Mouse (Mus musculus) stomach, embryonic 16.5 days (tissue): ENCODE data around the gene Pacrg. TPM values are rescaled to one million over a fixed set of nuclear protein-coding genes. Genes with fewer than 3 reads are reported as not detected.
A peak's percentile ranks its signal among the peaks of the same experiment; 100 is the strongest.

ENCODE experiments used
- ATAC-seq: fragments of 200-750 bp; cut with Nextera tagmentation; 2 replicates; pipeline ENCODE4 v1.8.0; 2017; ENCODE audit warnings: moderate number of reproducible peaks, moderate TSS enrichment; ENCODE audit not compliant: insufficient read depth, low FRiP score
- H3K27ac ChIP-seq: fragments of 300-500 bp; sonication (generic); 2 replicates; pipeline ENCODE4 v1.5.1; 2014; ENCODE audit warnings: low read length
- H3K27me3 ChIP-seq: fragments of 300-500 bp; sonication (generic); 2 replicates; pipeline ENCODE4 v1.6.1; 2014; ENCODE audit warnings: low read length, control low read depth, mixed read lengths; ENCODE audit not compliant: control insufficient read depth, insufficient read depth
- H3K36me3 ChIP-seq: fragments of 300-500 bp; sonication (generic); 2 replicates; pipeline ENCODE4 v1.6.1; 2014; ENCODE audit warnings: low read length; ENCODE audit not compliant: control insufficient read depth, insufficient read depth
- H3K4me1 ChIP-seq: fragments of 300-500 bp; sonication (generic); 2 replicates; pipeline ENCODE4 v1.6.1; 2014; ENCODE audit warnings: low read length, control low read depth, mixed read lengths; ENCODE audit not compliant: control insufficient read depth, insufficient read depth
- H3K4me2 ChIP-seq: fragments of 300-500 bp; sonication (generic); 2 replicates; pipeline ENCODE4 v1.6.1; 2014; ENCODE audit warnings: low read depth, low read length, mixed read lengths
- H3K4me3 ChIP-seq: fragments of 300-500 bp; sonication (generic); replicated peaks from 2 replicates; pipeline ENCODE4 v1.5.1; 2014; ENCODE audit warnings: mild to moderate bottlenecking, low read length
- H3K9ac ChIP-seq: fragments of 300-500 bp; sonication (generic); 2 replicates; pipeline ENCODE4 v1.6.1; 2014; ENCODE audit warnings: low read length
- H3K9me3 ChIP-seq: fragments of 300-500 bp; sonication (generic); replicated peaks from 2 replicates; pipeline ENCODE4 v1.6.1; 2016; ENCODE audit warnings: low read length, control low read depth; ENCODE audit not compliant: control insufficient read depth
- WGBS: fragments of 180-500 bp; shearing (Covaris S2); extraction: QIAGEN DNeasy Blood & Tissue Kit; methylation state at CpG from one replicate; pipeline ENCODE4 v1.1.7; 2014; 5-methylcytosine and 5-hydroxymethylcytosine counted together
- polyA plus RNA-seq: library from polyadenylated mRNA; unstranded; fragments of >200 nt; fragmentation: Nextera tagmentation; extraction: Ambion mirVana; gene quantifications from 2 replicates; pipeline ENCODE4 v1.2.1, GENCODE M21; 2015

Gene Pacrg
- polyA plus RNA-seq, 1 experiment from 2014 or later = 1.8 TPM

DNA sequence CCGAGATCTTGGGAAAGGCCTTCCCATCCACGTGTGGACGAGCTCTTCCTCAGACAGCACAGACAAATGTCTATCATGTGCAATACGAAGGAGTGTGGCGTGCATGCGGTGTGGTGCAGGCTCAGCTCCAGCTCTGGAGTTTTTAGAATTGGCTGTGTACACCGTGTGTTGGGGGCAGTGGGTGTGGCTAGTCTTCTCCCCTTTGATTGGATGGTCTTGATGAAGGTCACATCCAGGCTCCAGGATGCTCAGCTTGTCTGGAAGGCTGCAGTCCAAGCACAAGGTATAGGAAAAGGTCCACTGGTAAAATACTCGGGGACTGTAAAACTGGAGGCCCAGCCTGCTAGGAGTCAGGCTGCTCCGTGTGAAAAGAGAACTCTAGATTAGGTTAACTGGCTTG, 450.4 kb downstream of the Pacrg start:
- ATAC-seq = no peak
- Histone ChIP-seq H3K27ac (0 out of 2 replicates have a peak overlapping the region, but pooled peaks have one; percentile 47), H3K9me3 (no peaks in the 10 kb centered on the region), H3K4me3 (no peak overlapping the region), H3K9ac (no peak overlapping the region), H3K4me2 (no peak overlapping the region), H3K27me3 (no peaks in the 10 kb centered on the region), H3K4me1 (no peaks in the 10 kb centered on the region), H3K36me3 (no peaks in the 10 kb centered on the region)
- WGBS = 76% methylated on average over 9 of the region's 9 CpGs

DNA sequence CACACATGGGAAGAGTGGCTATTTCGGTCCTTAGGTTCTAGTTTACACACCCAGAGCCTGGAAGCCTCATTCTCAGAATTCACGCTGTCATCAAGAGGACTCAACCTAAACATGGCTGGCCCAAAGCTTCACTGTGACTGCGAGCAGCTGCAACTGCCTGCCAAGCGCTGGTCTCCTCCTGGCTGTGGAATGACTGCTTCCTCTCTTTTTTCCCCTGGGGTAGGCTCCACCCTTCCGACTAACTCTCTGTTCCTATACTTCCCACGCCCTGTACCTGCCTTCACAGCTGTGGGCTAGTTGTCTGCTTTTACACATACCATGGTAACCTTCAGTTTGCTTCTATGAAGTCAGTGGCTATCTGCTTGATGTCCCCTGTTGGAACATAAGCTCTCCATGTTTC, 453.6 kb downstream of the Pacrg start:
- no peaks in the 10 kb centered on the region for H3K36me3 ChIP-seq
- no peak overlapping the region for H3K9ac ChIP-seq
- H3K9me3 ChIP-seq = no peaks in the 10 kb centered on the region
- H3K4me2 ChIP-seq = no peak overlapping the region
- H3K27ac ChIP-seq = no peak overlapping the region
- H3K4me1 ChIP-seq = no peaks in the 10 kb centered on the region
- no peak overlapping the region for H3K4me3 ChIP-seq
- no peaks in the 10 kb centered on the region for H3K27me3 ChIP-seq
- WGBS = 63% methylated on average over 6 of the region's 6 CpGs
- ATAC-seq = no peak

DNA sequence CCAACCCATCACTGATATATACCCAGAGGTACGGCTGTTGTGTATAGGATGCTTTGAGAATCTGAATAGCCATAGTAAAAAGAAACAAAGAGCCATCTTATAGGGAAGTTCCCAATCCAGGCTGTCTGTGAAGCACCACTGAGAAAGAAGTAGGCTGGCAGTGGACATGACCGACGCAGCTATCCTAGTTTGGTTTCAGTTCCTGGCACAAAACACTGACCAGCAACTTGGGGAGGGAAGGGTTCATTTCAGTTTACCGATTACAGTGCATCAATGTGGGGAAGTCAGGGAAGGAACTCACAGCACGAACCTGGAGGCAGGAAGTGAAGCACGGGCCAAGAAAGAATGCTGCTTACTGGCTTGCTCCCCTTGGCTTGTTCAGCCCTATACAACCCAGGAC, 456.7 kb downstream of the Pacrg start:
- no peak for ATAC-seq
- 74% methylated on average over 6 of the region's 6 CpGs for WGBS

DNA sequence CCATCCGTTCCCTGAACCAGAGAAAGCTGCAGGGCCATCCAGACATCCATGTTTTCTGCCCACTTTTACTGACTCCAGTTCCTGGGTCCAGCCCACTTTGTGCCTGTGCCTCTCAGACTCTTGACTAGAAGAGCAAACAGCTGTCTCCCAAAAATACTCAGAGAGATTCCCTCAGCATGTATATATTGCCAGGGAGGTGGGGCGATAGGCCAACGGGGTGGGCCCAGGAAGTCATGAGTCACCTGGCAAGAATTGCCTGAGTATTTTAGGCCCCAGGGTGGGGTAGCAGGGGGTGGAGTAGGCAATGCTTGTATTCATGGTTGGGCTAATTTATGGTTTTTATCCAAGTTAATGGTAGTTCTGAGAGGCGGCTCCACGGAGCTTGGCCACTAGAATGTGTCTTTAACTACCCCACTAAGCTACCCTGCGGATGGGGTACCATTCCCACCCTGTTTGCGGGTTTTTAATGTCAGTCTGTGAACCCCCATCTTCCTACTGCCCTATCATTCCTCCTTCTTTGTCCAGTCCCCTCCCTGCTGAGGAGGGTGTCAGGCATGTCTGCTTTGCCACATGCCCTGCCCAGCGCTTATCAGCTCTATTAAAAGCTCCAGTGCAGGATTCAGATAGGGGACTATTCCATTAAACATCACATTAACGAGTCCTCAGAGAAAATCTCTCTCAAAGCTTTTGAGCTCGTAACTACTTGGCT, 461.5 kb downstream of the Pacrg start:
- no peak overlapping the region for H3K4me3 ChIP-seq
- no peaks in the 10 kb centered on the region for H3K36me3 ChIP-seq
- no peaks in the 10 kb centered on the region for H3K9me3 ChIP-seq
- 67% methylated on average over 10 of the region's 10 CpGs for WGBS
- ATAC-seq = peak; percentile 69; the same call in 1 of the 2 replicates
- H3K9ac ChIP-seq = no peak overlapping the region
- 0 out of 2 replicates have a peak overlapping the region, but pooled peaks have one; percentile 33 for H3K27ac ChIP-seq
- H3K27me3 ChIP-seq = no peaks in the 10 kb centered on the region
- H3K4me1 ChIP-seq = 0 out of 2 replicates have a peak, but pooled peaks cover 4% of the 10 kb centered on the region
- H3K4me2 ChIP-seq = no peak overlapping the region

More for the DNA sequence above, 456.7 kb downstream of the Pacrg start:
- Histone ChIP-seq H3K4me3 (no peak overlapping the region), H3K27ac (no peak overlapping the region), H3K9ac (no peak overlapping the region), H3K36me3 (no peaks in the 10 kb centered on the region), H3K4me1 (0 out of 2 replicates have a peak, but pooled peaks cover 2% of the 10 kb centered on the region), H3K27me3 (no peaks in the 10 kb centered on the region), H3K4me2 (no peak overlapping the region), H3K9me3 (no peaks in the 10 kb centered on the region)

DNA sequence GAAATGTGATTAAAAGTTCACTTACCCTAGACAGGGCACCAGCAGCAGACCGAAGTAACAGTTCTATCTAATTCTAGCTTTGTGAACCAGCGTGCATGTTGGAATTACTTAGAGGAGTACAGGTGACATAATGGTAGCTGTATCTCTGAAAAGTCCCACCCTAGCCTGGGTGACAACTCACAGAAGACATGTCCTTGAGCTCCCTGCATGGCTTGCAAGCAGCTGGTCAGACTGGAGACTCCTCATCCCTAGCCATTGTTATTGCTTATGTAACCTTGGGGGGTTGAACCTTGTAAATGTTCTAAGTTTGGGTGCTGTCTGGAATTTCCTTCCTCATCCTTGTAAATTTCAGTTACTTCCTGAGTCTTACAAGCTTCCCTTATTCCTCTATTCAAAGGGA, 462.5 kb downstream of the Pacrg start:
- Histone ChIP-seq H3K9ac (no peak overlapping the region), H3K9me3 (no peaks in the 10 kb centered on the region), H3K27me3 (no peaks in the 10 kb centered on the region), H3K4me2 (no peak overlapping the region), H3K36me3 (no peaks in the 10 kb centered on the region), H3K4me3 (no peak overlapping the region), H3K4me1 (0 out of 2 replicates have a peak, but pooled peaks cover 4% of the 10 kb centered on the region), H3K27ac (no peak overlapping the region)
- 94% methylated on average over 2 of the region's 2 CpGs for WGBS
- ATAC-seq = no peak

DNA sequence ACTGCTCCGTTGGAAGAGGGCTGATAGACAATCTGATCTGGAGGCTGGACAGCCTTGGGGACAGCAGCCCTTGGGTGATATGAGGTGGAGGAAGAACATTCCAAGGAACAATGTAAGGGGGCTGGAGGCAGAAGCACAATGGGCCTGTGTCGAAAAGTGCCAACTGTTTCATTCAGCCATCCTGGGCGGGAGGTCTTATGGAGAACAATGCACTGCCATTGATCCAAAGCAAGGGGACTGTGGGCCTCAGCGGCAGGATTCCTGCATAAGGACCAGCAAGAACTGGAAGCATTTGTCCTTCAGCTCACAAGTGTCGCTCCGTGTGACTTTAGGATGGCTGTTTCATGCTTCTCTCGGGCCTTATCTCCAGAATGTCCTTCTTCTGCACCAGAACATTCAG, 465.8 kb downstream of the Pacrg start:
- Histone ChIP-seq H3K4me3 (no peak overlapping the region), H3K27ac (no peak overlapping the region), H3K27me3 (no peaks in the 10 kb centered on the region), H3K4me2 (no peak overlapping the region), H3K9ac (no peak overlapping the region), H3K9me3 (no peaks in the 10 kb centered on the region), H3K36me3 (no peaks in the 10 kb centered on the region), H3K4me1 (0 out of 2 replicates have a peak, but pooled peaks cover 4% of the 10 kb centered on the region)
- WGBS = 66% methylated on average over 7 of the region's 7 CpGs
- ATAC-seq = no peak

DNA sequence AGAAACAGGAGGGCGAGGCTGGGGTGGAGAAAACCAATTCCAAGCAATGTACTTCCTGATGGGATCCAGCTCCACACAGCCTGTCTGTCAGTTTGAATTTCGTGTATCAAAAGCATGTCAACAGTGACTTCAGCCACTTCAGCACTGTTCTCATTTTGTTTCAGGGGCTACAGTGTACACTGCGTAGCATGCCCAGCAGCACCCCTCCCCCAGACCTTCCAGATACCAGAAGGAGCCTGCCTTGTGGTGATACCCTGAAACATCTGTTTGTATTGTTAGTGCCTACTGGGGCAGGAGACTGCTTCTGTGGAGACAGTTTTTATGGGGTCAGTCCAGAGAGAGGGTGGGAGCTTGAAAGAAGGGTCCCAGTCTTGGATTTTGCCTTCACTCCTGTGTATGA, 466.4 kb downstream of the Pacrg start:
- H3K27me3 ChIP-seq = no peaks in the 10 kb centered on the region
- no peak overlapping the region for H3K9ac ChIP-seq
- H3K4me3 ChIP-seq = no peak overlapping the region
- ATAC-seq = no peak
- no peak overlapping the region for H3K4me2 ChIP-seq
- 67% methylated on average over 3 of the region's 3 CpGs for WGBS
- no peak overlapping the region for H3K27ac ChIP-seq
- no peaks in the 10 kb centered on the region for H3K36me3 ChIP-seq
- no peaks in the 10 kb centered on the region for H3K9me3 ChIP-seq
- H3K4me1 ChIP-seq = 0 out of 2 replicates have a peak, but pooled peaks cover 4% of the 10 kb centered on the region

DNA sequence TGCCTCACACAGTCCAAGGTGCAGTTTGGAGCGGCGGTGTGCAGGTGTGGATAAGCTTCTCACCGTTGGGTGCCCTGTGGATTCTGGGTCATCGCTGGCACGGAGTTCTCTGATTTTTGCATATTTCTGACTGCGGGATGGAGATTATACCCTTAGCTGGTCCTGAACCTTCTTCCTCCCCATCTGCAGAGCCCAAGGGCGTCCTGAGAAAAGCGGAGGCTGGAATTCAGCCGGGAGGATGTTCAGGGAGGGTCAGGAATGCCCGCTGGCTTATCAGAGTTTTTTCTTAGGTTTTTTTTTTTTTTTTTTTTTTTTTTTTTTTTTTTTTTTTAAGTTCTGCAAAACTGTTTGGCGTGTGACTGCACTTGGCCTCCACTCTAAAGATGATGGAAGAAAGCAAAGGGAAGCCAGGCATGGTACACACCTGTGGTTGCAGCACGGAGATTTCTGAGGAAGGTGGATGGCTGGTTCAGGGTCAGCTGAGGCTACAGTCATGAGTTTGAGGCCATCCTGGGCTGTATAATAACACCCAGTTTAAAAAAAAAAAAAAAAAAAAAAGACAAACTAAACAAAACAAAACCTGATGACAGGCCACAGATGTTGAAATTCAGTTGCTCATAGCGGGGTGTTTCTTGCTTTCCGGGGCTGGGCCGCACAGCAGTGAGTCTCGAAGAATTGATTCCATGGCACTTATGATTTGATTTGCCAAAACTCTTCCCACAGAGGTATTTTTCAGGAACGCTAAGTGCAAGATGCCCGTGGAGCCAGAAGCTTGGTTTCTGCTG, 467.9 kb downstream of the Pacrg start:
- 50% methylated on average over 18 of the region's 18 CpGs for WGBS
- no peak for ATAC-seq
- H3K27ac ChIP-seq = no peak overlapping the region
- H3K4me3 ChIP-seq = no peak overlapping the region
- no peak overlapping the region for H3K4me2 ChIP-seq
- no peaks in the 10 kb centered on the region for H3K36me3 ChIP-seq
- no peaks in the 10 kb centered on the region for H3K27me3 ChIP-seq
- no peak overlapping the region for H3K9ac ChIP-seq
- no peaks in the 10 kb centered on the region for H3K4me1 ChIP-seq
- H3K9me3 ChIP-seq = no peaks in the 10 kb centered on the region

DNA sequence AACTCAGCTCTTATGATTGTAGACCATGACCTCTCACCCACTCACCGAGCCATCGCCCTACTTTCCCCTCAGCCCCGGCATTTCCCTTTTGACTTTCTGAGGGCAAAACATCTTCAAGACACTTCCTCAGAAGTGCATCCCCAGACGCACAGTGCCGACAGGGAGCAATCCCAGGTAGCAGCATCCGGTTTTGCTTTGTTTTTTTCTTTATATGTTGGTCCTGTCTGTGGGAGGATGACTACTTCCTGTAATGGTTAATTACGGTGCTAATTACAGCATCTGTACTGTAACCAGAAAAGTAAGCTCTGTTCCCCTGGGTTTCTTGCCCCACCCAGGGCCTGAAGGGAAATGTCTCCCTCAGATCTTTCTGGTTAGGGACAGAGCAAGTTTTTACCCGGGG, 468.6 kb downstream of the Pacrg start:
- H3K4me2 ChIP-seq = no peak overlapping the region
- no peaks in the 10 kb centered on the region for H3K9me3 ChIP-seq
- no peaks in the 10 kb centered on the region for H3K36me3 ChIP-seq
- 73% methylated on average over 8 of the region's 8 CpGs for WGBS
- H3K4me1 ChIP-seq = no peaks in the 10 kb centered on the region
- no peak overlapping the region for H3K9ac ChIP-seq
- no peak for ATAC-seq
- no peak overlapping the region for H3K27ac ChIP-seq
- no peak overlapping the region for H3K4me3 ChIP-seq
- no peaks in the 10 kb centered on the region for H3K27me3 ChIP-seq
